Mouse (Mus musculus): ENCODE data around the gene Gfap.

Gene Gfap

GRCm38 (mm10) chr11:102837385-102837784 is 63.3 kb downstream of the Gfap start:
- DNase-seq (ENCODE audit: low read depth, low spot score) = no peak

Measured in 3T3-L1 (cell line).